Mouse (Mus musculus) layer of hippocampus, adult 9-11 months (tissue): ENCODE data around the gene Kdm4b.

Source experiments
- DNase-seq: peaks from one replicate; pipeline ENCODE4 v3.0.0; 2022

The Kdm4b gene

GRCm38 (mm10) chr17:56300186-56300585 is 25.7 kb upstream of the Kdm4b start, which contains the start of gene Arrdc5:
Gene Arrdc5 (minus strand): TSS chr17:56300286.
- DNase-seq: no peak

- no peak for DNase-seq
Observed at GRCm38 (mm10) chr17:56302363-56302996, 23.4 kb upstream of the Kdm4b start.

GRCm38 (mm10) chr17:56303160-56303846 is 22.6 kb upstream of the Kdm4b start, which contains the start of gene Uhrf1:
Gene Uhrf1 (plus strand): TSS chr17:56303321.
- peak; percentile 21 for DNase-seq

- peak; percentile 92 for DNase-seq
Observed at GRCm38 (mm10) chr17:56303847-56304586, 21.8 kb upstream of the Kdm4b start.

GRCm38 (mm10) chr17:56304718-56305117 is 21.1 kb upstream of the Kdm4b start:
- no peak for DNase-seq

- no peak for DNase-seq
Observed at GRCm38 (mm10) chr17:56305156-56305555, 20.7 kb upstream of the Kdm4b start.

GRCm38 (mm10) chr17:56305826-56306225 is 20.0 kb upstream of the Kdm4b start:
- DNase-seq: no peak

- DNase-seq: no peak
Observed at GRCm38 (mm10) chr17:56308088-56308487, 17.8 kb upstream of the Kdm4b start.

GRCm38 (mm10) chr17:56309191-56309945 is 16.5 kb upstream of the Kdm4b start:
- no peak for DNase-seq

GRCm38 (mm10) chr17:56324419-56324818 is 1.4 kb upstream of the Kdm4b start:
- DNase-seq: no peak

GRCm38 (mm10) chr17:56326153-56327147 is 588 bp downstream of the Kdm4b start:
- no peak for DNase-seq

- no peak for DNase-seq
Observed at GRCm38 (mm10) chr17:56329267-56329666, 3.4 kb downstream of the Kdm4b start.

- no peak for DNase-seq
Observed at GRCm38 (mm10) chr17:56330345-56330744, 4.5 kb downstream of the Kdm4b start.

GRCm38 (mm10) chr17:56331256-56331655 is 5.4 kb downstream of the Kdm4b start:
- DNase-seq: no peak

GRCm38 (mm10) chr17:56332987-56333386 is 7.1 kb downstream of the Kdm4b start:
- no peak for DNase-seq

- peak; percentile 45 for DNase-seq
Observed at GRCm38 (mm10) chr17:56337190-56337589, 11.3 kb downstream of the Kdm4b start.

- DNase-seq: no peak
Observed at GRCm38 (mm10) chr17:56337791-56338190, 11.9 kb downstream of the Kdm4b start.

- no peak for DNase-seq
Observed at GRCm38 (mm10) chr17:56338909-56339308, 13.0 kb downstream of the Kdm4b start.

GRCm38 (mm10) chr17:56340717-56341116 is 14.9 kb downstream of the Kdm4b start:
- no peak for DNase-seq

- DNase-seq: no peak
Observed at GRCm38 (mm10) chr17:56343466-56343865, 17.6 kb downstream of the Kdm4b start.

- no peak for DNase-seq
Observed at GRCm38 (mm10) chr17:56345364-56345763, 19.5 kb downstream of the Kdm4b start.

- DNase-seq: no peak
Observed at GRCm38 (mm10) chr17:56348128-56348527, 22.3 kb downstream of the Kdm4b start.
